Mouse (Mus musculus): Measurements from ENCODE around the gene Anks1b.
"Not testable (repeated sequence)": the region's sequence is repeated elsewhere in the genome, so short reads cannot be mapped to it uniquely, and the experiment has no call there.

Gene Anks1b

DNA sequence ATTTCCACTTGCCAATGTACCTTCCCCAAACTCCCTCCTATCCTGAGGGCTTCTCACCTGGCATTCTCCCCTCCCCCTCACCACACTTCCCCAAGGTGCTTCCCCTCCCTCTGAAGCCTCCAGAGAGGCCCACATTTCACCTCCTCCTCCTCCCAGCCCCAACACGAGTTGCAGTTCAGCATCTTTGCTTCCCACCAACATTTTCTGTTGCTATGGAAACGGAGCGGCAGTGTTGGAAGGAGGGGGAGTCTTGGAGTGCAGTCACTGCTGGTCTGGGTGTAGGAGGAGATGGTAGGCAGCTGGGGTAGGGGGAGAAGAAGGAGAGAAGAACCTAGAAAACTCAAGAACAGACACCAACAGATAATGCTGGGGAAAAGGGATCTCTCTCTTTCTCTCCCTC lies 722.8 kb downstream of the Anks1b start:
- DNase-seq: no peak

DNA sequence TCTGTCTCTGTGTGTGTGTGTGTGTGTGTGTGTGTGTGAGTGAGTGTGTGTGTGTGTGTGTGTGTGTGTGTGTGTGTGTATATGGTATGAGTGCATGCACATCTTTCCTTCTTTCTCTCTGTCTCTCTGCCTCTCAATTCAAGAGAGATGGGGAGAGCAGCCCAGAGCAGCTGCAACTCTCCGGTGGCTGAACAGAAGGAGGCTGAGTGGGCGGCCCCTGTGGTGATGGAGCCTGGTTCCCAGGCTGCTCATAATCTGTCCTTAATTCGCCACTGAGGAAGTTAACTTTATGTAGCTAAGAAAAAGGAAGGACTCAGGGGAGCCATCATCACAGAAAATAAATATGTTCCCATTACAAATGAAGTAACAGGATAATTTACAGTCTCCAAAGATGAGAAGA lies 723.3 kb downstream of the Anks1b start:
- no peak for DNase-seq

DNA sequence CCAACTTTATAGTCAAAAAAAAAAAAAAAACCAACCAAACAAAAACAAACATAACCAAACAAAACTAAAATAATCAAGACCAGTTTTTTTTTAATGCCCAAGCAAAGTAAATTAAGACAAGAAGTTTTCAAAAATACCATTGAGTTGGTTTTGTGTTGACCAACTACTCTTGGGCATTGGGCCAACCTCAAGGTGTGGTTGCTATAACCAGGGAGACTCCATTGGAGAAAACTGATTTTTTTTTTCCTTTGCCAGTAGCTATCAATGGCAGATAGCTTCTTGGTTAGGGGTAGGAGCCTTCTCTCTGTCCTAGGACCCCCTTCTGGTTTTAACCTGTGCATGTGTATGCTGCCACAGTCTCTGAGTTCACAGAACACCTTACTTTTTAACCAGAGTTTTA lies 725.8 kb downstream of the Anks1b start:
- DNase-seq: no peak

DNA sequence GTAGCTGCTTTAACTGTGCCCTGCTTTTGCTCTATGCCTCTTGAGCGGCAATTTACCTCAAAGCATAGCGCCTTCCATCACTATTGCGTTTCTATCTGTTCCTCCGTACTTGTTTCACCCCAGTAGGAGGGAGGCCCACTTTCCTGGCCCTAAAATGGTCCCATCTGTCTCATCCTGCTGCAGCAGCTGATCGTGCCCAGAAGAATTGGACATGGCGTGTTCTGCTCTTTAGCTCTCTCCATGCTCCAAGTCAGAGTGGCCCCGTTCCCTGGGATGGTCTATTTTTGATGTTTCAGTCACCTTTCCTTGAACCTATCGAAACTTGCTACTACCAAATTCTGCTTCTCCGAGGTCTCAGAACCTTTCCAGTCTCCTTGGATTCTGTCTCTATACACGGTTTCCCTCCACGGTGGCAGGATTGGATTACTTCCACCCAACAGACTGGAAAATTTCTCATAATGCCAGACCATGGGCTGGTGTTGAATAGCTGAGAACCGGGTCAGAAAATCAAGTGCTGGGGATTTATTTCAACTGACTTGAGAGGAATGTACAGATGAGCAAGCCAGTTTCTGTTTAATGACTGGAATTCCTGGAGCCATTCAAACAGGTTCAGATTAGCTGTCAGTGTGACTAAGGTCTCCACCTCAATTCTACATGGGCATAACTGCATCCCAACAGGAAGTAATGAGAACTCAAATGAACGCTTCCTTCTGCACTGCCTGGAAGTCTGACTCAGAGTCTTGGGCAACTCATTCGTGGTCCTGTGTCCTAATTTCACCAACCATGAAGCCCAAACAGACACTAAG lies 726.6 kb downstream of the Anks1b start:
- no peak for DNase-seq

DNA sequence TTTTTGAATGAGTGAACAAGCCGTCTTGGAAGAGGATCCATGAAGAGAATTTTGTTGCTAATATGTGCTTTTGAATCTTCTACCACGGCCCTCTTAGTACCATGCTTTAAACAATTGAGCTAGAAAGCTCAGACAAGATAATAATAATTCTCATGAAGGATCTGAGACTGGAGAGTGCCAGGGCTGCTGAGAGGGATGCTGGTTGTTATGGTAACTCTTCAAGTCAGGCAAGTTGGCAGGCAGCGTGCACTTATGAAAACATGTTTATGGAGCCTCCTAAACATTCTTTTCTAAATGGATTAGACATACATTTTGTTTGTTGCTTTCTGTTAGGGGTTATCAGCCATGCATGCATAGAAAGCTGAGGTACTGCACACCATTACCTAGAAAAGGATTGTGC lies 734.3 kb downstream of the Anks1b start:
- no peak for DNase-seq

DNA sequence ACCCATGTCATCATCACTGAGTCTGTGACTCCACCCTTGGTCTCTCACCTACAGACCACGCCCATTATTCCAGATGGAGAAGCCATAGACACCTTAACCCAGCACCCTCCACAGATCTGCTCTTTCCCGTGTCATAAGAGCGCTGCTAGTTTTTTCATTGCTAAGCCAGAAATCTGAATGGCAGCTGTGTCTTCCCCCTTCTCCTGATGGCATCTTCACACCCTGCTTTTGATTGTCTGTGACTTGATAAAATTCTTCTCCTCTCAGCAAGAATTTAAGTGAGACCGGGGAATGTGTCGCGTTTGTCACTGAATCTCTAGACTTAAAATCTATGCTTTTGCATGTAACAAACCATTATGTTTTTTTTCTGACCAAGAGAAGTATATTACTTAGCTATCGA lies 736.1 kb downstream of the Anks1b start:
- no peak for DNase-seq

DNA sequence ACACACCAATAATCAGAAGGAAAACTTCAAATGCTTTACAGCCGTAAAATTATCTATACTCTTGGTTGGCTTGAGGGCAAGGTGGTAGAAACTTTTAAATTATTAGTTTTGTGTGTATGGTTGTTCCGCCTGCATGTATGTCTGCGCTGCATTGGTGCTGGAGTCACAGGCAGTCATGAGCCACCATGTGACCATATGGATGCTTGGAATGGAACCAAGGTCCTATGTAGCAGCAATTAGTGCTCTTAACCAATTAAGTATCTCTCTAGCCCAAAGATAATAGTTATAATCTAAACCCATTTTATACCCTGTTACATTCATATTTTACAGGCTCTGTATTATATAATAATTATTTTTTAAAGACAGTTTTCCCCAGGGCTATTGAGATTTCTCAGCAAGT lies 739.7 kb downstream of the Anks1b start:
- no peak for DNase-seq

DNA sequence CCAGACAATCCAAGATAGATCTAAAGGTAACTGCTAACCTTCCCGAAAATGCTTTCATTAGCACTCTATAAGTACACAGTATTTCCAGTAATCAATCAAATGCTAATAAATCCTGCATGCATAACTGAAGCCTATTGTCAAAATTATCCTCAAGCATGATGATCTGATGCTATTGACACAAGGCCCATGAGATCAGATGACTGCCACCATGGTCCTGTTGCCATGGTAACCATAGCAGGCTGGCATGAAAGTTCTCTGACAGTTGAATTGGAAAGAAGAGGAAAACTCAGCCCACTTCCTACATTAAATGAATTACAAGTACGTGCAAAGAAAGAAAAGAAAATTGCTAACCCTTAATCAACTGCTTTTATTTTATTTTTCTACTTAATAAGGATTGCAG lies 741.9 kb downstream of the Anks1b start:
- DNase-seq: no peak

DNA sequence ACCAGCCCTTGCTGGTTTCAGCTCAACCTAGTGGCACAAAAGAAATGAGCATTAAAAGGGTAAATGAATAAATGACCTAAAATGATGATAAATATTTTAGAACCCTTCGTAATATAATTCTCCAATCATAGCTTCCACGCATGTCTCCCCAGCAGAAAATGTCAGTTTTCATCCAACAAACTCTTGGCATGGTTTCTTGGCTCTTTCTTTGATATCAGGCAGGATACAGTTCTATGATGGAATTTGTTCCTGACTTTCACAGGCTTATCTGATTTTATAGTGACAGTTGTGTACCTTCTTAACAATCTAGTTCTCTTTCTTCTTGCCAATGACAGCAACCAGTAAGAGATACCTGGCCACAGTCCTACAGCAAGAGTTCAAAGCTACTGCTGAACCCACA lies 743.3 kb downstream of the Anks1b start:
- DNase-seq: no peak

DNA sequence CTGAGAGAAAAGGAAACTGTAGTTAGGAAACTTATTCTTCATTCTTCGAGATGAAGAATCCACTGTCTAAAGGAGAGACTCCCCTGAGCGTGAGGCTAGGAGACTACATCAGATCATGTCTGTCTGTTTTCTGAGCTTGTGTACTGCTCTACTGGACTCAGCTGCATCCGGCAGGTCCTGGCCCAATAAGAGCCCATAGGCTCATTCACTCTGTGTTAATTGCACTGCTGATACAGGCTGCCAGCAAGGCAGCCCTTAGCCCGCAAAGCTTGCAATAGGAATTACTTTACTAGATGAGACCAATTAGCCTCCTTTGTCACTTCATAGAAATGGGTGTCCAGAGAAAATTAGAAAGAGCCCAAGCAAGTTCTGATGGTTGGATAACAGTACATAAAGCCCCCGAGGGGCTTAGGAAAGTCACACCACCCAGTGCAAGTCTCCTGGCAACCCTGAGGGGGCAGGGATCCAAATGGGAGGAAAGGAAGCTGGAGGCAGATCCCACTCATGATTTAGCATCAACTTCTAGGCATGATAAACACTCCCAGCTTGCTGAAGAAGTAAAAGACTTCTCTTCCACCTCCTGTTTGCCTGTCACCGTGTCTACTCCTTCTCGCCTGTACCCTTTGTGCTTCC lies 744.5 kb downstream of the Anks1b start:
- DNase-seq: no peak

DNA sequence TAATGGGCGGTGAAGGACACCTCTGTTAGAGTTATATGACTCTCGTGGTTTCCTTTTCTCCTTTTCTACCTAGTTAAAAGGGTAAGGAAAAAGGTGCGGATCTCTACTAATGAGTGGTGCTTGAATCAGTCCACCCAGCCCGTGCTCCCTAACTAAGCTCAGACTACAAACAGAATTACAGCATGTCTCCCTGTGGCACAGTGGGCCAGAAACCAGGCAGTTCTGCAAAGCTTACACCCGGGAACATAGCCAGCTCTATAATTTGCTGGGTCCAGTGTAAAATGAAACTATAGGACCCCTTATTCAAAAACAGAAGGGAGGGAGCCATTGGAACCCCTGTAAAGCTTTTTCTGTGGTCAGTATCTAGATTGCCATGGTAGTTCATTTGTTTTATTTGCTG lies 754.2 kb downstream of the Anks1b start:
- no peak for DNase-seq

DNA sequence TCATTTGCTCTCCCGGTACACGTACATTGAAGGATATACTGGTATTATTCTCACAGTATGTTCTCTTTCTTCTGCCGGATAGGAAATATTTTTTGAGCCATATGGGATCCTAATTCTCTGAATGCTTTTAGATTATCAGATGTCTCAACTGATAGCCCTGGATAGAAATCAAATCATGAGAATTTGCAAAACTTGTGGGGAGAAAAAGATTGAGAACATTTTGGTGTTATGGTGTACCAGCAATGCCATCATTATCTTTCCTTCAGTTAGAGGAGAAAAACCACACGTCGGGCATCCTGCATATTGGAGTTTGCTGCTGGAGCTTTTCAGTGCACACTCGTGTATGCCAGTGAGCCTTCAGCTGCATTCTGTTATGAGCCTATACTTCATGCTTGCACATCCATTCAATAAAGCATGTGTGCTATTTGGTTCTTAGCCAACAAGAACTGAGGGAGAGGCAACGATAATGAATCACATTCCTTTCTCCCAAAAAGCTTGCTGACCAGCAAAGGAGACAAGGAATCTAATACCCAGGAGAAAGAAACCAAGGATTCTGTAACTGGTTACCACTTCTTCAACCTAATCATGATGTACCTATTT lies 756.9 kb downstream of the Anks1b start:
- no peak for DNase-seq

DNA sequence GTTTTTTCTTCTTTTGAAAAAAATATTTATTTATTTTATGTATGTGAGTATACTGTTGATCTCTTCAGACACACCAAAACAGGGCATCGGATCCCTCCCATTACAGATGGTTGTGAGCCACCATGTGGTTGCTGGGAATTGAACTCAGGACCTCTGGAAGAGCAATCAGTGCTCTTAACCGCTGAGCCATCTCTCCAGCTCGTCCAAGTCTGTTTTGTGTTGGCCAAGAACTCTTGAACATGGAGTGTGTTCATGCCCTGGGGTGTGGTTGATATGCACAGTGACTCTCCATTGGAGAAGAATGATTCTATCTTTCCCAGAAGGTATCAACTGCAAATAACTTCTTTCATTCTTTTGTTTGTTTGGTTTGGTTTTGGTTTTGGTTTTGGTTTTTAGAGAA lies 757.5 kb downstream of the Anks1b start:
- DNase-seq: not testable (repeated sequence)

DNA sequence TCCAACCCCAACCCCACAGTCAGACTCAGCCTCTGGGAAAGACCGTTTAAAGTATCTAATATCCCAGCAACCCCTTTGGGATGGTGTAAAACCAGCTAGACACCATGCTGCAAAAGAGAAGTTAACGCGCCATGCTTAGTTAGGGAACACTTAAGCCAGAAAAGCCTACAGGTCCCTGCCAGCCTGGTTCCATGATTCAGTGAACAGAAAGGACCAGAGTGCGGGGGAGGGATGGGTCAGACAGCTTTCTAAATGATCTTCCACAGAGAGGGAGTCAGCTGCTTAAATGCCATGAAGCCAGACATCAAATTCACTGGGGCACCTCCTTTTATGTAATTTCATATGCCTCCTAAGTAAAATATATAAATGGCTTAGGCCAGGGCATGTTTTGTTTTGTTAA lies 764.0 kb downstream of the Anks1b start:
- DNase-seq: no peak

DNA sequence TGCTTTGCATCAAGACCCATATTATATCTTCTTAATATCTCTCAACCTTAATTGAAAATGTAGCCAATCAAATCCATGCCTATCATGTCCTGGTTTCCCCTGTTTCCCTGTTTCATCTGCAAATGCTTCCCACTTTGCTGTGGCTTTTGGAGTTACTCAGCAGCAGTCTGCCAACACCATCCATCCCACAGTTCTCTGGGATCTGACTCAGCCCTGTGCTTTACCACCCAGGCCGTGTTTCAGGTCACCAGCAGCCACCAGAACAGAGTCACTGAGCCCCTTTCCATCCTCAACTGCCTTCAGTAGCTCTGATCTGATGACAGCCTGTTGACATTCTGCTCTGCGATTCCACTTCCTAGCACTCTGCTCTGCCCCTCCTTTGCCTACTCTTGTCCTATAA lies 776.4 kb downstream of the Anks1b start:
- peak; percentile 65 for DNase-seq

DNA sequence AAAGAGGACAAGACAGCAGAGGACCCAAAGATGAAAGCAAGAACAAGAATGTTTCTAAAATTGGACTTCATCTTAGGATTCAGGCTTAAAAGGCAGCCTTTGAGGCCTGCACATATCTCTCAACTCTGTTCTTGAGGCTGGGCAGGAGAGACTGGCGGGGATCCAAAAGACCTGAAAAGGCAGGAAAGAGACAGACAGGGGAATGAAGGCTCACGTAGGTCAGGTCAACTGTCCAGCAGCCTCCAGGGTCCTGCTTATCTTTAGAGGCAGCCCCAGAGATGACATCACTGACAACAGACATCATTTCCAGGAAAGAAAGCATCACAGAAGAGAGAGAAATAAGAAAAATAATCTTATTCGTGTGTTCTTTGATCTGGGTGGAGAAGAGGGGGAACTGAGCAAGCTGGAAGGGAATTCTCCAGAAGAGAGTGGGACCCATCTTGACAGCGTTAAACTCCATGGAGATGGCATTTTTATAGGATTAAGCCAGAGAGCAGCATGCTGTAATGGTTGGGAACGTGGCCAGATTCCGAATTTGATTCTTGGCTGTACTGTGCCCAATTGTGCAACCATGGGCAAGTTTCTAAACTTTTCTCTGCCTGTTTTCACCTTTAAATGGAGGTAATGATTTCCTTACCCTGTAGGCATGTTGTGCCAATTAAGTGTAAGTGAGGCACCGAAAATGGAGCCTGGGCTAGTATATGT lies 784.3 kb downstream of the Anks1b start:
- DNase-seq: peak; percentile 68

DNA sequence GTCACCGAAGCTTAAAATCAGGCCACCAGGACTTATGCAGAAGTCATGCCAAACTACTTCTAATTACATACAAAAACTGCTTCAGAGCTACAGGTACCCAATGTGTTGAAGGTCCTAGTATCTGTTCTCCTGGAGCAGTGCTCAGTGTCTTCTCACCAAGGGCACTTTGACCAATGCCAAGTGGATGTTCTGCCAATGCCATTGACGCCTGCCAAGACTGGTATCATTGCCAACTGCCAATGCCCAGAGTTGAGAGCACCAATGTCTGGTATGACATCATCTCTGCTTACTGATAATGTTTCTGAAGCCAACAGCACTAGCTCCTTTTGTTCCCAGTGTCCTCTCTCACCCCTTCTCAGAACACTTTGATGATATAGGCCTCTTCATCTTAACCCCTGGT lies 793.4 kb downstream of the Anks1b start:
- DNase-seq: peak; percentile 98

DNA sequence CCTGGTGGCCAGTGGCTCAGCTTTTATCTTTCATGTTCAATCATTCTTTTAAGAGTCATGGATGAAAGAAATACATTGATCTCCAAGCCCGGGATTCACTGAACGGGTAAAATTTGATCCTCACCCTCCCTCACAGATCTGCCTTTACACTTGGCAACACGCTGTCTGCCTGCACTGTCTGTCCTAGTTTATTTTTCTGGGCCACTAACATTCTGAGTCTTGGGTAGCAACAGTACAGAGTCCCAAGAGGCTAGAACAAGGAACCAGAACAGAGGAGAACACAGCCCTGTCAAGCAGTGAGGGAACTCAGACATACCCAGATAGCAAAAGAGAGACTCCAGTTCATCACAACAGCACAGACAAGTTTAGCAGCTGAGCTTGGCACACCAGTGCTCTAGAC lies 797.0 kb downstream of the Anks1b start:
- DNase-seq: peak; percentile 70

DNA sequence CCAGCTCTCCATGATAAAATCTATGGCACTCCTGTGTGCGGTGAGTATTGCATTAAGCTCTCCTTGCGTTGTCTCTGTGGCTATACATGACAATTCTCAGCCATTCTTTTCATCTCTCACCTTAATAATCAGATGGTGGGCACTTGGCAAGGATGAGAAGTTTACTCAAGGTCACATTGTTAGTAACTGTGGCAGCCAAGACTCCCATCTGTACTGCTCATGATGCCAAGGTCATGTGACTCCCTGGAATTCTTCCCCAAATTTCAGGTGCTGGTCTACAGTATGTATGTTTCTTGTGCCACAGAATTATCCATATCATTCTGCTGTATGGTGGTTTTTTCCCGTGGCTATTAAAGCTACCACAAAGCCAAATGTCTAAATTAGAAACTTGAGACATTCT lies 798.8 kb downstream of the Anks1b start:
- peak; percentile 41 for DNase-seq

DNA sequence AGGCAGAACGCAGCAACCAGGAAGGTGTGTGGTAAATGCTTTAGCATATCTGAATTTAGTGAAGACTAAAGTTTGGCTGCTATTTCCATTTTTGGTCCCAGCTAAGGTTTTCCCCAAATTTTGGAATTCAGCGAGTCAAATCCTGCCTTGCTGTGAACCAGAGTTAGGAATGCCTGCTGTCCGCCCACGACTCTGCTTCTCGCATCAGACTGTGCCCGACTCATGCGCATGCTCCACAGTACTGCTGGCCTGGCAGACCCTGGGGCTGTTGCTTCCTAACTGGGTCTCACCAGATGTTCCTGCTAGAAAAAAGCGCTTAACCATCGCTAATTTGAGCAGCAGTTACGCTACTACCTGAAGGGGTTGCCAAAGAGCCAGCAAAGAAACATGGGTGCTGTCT lies 801.1 kb downstream of the Anks1b start:
- peak; percentile 71 for DNase-seq

DNA sequence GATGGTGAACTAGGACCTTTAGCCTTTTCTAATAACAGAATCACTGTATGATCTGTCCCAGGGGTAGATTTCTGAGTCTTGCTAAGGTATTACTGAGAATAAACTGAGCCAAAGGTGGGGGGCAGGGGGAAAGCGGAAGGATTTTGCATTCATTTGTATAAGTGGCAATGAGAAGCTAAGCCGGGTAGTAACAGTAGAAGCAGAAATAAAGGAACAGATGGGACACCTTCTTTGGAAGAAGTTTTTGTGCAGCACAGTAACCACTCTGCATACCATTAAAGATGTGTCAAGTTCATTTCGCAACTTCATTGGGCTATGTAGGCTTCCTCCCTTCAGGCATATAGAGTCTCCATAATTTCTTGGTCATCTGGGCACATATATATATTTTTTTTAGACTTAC lies 804.1 kb downstream of the Anks1b start:
- peak; percentile 21 for DNase-seq

DNA sequence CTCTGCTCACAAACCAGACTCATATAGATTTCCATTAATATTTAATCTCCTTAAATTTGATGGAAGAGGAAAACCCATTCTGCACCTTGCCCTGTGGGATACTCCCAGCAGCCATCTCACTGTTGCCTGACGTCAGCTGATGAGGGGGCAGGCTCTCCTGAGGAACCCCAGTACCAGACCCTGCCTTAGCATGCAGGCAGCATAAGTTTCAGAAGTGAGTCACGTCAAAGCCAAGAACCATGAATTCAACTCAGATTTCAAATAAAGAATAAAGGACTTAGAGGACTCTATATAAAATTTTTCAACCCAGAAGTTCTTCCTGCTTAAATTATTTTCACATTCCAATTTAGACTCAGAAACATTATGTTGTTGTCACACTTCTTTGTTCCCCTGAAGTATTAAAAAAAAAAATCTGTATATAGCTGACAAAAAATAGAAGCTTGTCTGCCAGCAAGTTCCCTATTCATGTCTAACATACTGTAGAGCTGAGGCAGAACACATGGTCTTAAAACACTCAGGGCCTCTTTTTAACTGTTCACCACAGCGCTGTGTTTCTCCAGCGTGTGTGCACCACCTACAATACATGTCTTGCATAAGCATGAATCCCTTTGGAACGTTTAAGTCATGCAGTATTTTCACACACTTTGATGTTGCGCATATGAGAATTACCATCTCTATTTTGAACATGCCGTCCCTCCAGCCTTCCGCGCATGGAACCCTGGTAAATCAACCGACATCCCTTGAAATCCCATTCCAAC lies 806.6 kb downstream of the Anks1b start:
- peak; percentile 48 for DNase-seq

DNA sequence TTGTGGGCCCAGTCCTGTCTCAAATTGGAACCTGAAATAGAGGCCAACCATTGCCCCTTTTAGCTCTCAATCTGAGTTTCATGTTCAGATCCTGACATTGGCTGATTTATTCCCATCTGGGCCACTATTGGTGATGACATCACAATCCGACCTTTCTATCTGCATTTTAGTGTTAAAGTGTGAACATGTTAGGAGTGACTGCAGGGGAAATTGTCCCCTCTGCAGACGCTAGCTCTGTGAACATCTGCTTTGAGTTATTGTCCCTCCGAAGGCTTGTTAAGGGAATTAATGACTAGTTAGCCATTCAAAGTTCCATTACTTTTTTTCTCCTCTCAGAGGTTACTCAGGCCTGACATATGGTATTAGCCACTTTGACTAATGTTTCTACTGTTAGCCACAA lies 810.5 kb downstream of the Anks1b start:
- peak; percentile 13 for DNase-seq
